Mouse (Mus musculus): ENCODE data around the gene Rslcan18. TPM values are rescaled to one million over a fixed set of nuclear protein-coding genes. Genes with fewer than 3 reads are reported as not detected.

Gene Rslcan18
- total RNA-seq (2023) = not detected

DNA sequence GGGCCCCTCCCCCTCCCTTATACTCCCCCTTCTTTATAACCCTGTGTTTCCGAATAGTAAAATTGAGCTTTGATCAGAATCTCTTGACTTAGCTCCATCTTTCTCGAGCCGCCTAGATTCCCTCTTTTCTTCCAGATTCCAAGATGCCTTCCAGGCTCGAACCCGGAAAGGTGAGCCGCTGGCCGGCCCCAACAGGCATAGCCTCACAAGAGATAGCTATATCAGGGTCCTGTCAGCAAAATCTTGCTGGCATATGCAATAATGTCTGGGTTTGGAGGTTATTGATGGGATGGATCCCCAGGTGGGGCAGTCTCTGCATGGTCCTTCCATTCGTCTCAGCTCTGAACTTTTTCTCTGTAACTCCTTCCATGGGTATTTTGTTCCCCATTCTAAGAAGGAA, at the start of gene Rslcan18:
Gene Rslcan18 (minus strand): TSS at position 101 of the 400 bp plus-strand sequence.

DNA sequence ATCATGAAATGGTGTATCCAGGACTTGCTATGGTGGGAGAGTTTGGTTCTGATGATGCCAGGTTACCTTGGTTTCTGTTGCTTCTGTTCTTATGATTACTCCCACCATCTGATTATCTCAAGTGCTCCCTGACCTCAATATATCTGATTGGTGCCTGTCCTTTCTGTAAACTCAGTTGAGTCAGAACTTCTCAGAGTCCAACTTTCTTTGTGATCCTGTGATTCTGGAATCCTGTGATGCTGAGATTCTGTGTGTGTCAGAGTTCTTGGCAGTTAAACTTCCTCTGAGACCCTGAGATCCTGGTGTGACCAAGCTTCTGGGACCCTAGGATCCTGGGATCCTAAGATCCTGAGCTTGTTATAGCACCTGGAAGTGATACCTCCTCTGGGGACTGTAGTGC, 5.3 kb upstream of the Rslcan18 start, which contains the start of gene Zfp759:
Gene Zfp759 (plus strand): TSS at position 301 of the 400 bp plus-strand sequence.

DNA sequence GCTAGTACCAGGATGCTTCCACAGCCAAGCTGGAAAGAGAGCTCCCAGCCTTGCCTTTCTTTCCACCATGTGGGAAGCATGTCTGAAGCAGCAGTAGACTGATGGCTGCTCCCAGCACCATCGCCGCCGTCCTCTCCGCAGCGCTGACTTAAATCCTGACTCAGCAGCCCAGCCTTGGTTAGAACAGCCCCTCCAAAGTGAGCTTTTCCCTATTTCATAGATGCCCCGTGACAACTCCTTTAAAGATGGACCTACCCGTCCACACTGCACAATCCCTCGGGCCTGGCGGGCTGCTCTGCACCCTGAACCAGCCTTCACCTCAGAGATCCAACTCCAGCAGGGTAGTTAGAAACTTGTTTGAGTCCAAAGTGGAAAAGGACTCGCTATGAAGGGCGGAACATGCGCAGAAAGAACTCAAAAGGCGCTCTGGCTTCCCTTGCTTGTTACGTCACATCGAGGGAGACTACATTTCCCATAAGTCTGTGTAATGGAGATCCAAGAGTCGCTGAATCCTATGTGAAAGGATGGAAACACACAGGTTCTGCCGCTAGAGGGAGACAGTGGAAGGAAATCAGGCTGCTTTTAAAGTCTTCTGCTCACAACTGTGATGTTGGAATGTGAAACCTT, 7.8 kb downstream of the Rslcan18 start, which contains the start of gene Gm28557:
Gene Gm28557 (minus strand): TSS at position 411 of the 627 bp plus-strand sequence.

DNA sequence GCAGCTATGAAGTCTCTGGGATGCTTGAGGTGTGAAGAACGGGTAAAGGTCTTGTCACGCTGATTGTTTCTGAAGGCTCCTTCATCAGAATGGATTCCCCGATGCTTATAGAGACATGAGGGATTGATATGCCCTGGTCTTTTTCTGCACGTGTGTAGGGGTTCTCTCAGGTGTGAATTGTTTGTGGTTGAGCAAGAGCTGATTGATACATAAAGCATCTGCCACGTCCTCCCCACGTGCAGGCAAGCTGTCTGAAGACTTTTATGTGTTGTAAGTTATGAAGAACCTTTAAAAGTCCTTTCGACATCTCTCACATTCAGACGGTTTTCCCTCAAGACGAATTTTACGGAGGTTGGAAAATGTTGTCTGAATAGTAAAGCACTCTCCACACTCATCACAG, 18.2 kb downstream of the Rslcan18 start, which contains the start of gene Zfp708:
Gene Zfp708 (minus strand): TSS at position 101 of the 400 bp plus-strand sequence.

DNA sequence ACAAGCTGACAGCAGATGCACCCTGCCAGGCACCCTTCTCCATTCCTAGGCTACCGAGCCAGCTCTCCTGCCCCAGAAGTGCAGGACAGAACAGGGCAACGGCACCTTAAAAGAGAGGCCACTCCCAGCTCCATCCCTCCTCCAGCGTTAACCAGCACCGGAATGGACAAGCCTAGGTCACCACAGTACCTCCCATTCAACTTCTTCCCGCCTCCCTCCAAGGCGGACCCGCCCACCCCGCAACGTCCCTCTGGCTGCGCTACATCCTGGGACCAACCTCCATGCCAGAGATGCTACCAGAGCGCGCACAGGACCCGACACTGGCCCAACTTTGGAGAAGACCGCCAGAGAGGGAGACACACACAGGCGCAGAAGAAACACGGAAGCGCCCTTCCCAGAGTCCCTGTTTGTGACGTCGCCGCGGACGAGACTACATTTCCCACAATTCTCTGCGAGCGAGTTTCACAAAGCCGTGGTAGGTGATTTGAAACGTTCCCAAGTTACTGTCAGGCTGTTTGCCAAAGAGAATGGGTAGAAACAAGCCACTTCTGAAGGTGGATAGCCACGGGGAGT, 55.2 kb downstream of the Rslcan18 start, which contains the start of gene Zfp712:
Gene Zfp712 (minus strand): TSS at position 385 of the 573 bp plus-strand sequence.

Other genes with a start within 250 kb of the Rslcan18 start
- 1 to 10 TPM; 1.1 to 1.6 TPM for gene Gm10767, start 211.3 kb downstream of the Rslcan18 start, total RNA-seq (2023)
- 1 to 10 TPM; 1.5 to 1.7 TPM for gene Zfp712, start 55.1 kb downstream of the Rslcan18 start, total RNA-seq (2023)
- gene Zfp708, start 18.3 kb downstream of the Rslcan18 start, total RNA-seq (2023) = not detected
- 1 to 10 TPM; 1.1 to 1.8 TPM for gene Gm28557, start 7.7 kb downstream of the Rslcan18 start, total RNA-seq (2023)
- 1 to 10 TPM; 1.8 to 1.9 TPM for gene Zfp759, start 5.4 kb upstream of the Rslcan18 start, total RNA-seq (2023)
- gene Rsl1, start 56.9 kb upstream of the Rslcan18 start, total RNA-seq (2023) = 1 to 10 TPM; 1.7 TPM
- under 1 TPM; 0.64 to 0.93 TPM for gene Zfp455, start 78.2 kb upstream of the Rslcan18 start, total RNA-seq (2023)
- 1 to 10 TPM; 1.4 to 1.5 TPM for gene Zfp458, start 162.2 kb upstream of the Rslcan18 start, total RNA-seq (2023)
- under 1 TPM; 0.60 TPM for gene Zfp457, start 190.2 kb upstream of the Rslcan18 start, total RNA-seq (2023)
- 1 to 10 TPM; 6.3 to 6.6 TPM for gene Zfp595, start 216.3 kb upstream of the Rslcan18 start, total RNA-seq (2023)
- gene Gm28044, start 244.3 kb upstream of the Rslcan18 start, total RNA-seq (2023) = under 1 TPM in 1 of 2 experiments, not detected in 1; 0.88 TPM
- gene Zfp953, start 244.3 kb upstream of the Rslcan18 start, total RNA-seq (2023) = 1 to 10 TPM; 5.9 to 6.6 TPM

Data from neutrophil, adult 59 days (primary cell).